Mouse (Mus musculus) embryonic facial prominence, embryonic 13.5 days (tissue): ENCODE data around the gene Foxn1. TPM values are rescaled to one million over a fixed set of nuclear protein-coding genes. Genes with fewer than 3 reads are reported as not detected.

Experiments
- ATAC-seq: fragments of 200-750 bp; cut with Nextera tagmentation; 2 replicates; pipeline ENCODE4 v1.8.0; 2017; ENCODE audit warnings: low read depth; ENCODE audit not compliant: insufficient number of reproducible peaks, insufficient read depth, low FRiP score, low TSS enrichment
- H3K27ac ChIP-seq: fragments of 300-500 bp; sonication (generic); 2 replicates; pipeline ENCODE4 v1.5.1; 2015; ENCODE audit warnings: moderate library complexity, mild to moderate bottlenecking, inconsistent platforms
- H3K27me3 ChIP-seq: fragments of 300-500 bp; sonication (generic); 2 replicates; pipeline ENCODE4 v1.6.1; 2015; ENCODE audit warnings: mild to moderate bottlenecking, inconsistent platforms
- H3K36me3 ChIP-seq: fragments of 300-500 bp; sonication (generic); 2 replicates; pipeline ENCODE4 v1.6.1; 2015; ENCODE audit warnings: mild to moderate bottlenecking, inconsistent platforms
- H3K4me1 ChIP-seq: fragments of 300-500 bp; sonication (generic); 2 replicates; pipeline ENCODE4 v1.6.1; 2015; ENCODE audit warnings: inconsistent platforms
- H3K4me2 ChIP-seq: fragments of 300-500 bp; sonication (generic); 2 replicates; pipeline ENCODE4 v1.6.1; 2015; ENCODE audit warnings: moderate library complexity, mild to moderate bottlenecking, inconsistent platforms
- H3K4me3 ChIP-seq: fragments of 300-500 bp; sonication (generic); 2 replicates; pipeline ENCODE4 v1.5.1; 2015; ENCODE audit warnings: mild to moderate bottlenecking, inconsistent platforms
- H3K9ac ChIP-seq: fragments of 300-500 bp; sonication (generic); 2 replicates; pipeline ENCODE4 v1.6.1; 2015; ENCODE audit warnings: mild to moderate bottlenecking, inconsistent platforms
- H3K9me3 ChIP-seq: fragments of 300-500 bp; sonication (generic); 2 replicates; pipeline ENCODE4 v1.6.1; 2016; ENCODE audit warnings: inconsistent platforms
- WGBS: fragments of 180-500 bp; shearing (Covaris S2); methylation state at CpG from one replicate; pipeline ENCODE4 v1.1.7; 2015; ENCODE audit warnings: mixed read lengths; 5-methylcytosine and 5-hydroxymethylcytosine counted together
- polyA plus RNA-seq: library from polyadenylated mRNA; unstranded; fragments of >200 nt; fragmentation: Nextera tagmentation; extraction: Ambion mirVana; gene quantifications from 2 replicates; pipeline ENCODE4 v1.2.1, GENCODE M21; 2015

The Foxn1 gene
- polyA plus RNA-seq, 1 experiment from 2014 or later, result 1.1 TPM

GRCm38 (mm10) chr11:78355471-78356238 lies 30.7 kb downstream of the Foxn1 start:
- Histone ChIP-seq H3K4me2 (no peak overlapping the region), H3K4me3 (no peak overlapping the region), H3K9ac (no peak overlapping the region), H3K27me3 (0 out of 2 replicates have a peak, but pooled peaks cover 3% of the 10 kb centered on the region), H3K9me3 (no peaks in the 10 kb centered on the region), H3K4me1 (0 out of 2 replicates have a peak, but pooled peaks cover 3% of the 10 kb centered on the region), H3K36me3 (no peaks in the 10 kb centered on the region), H3K27ac (no peak overlapping the region)
- 35% methylated on average over 4 of the region's 4 CpGs for WGBS
- no peak for ATAC-seq

- no peak overlapping the region for H3K4me3 ChIP-seq
- 0 out of 2 replicates have a peak, but pooled peaks cover 3% of the 10 kb centered on the region for H3K27me3 ChIP-seq
- H3K4me2 ChIP-seq, result no peak overlapping the region
- H3K27ac ChIP-seq, result no peak overlapping the region
- H3K4me1 ChIP-seq, result peaks cover 1% of the 10 kb centered on the region
- no peaks in the 10 kb centered on the region for H3K36me3 ChIP-seq
- ATAC-seq, result no peak
- H3K9me3 ChIP-seq, result no peaks in the 10 kb centered on the region
- H3K9ac ChIP-seq, result no peak overlapping the region
- 83% methylated on average over 6 of the region's 6 CpGs for WGBS
These were observed 31.5 kb downstream of the Foxn1 start for GRCm38 (mm10) chr11:78354905-78355304.

GRCm38 (mm10) chr11:78353081-78353480 lies 33.3 kb downstream of the Foxn1 start:
- Histone ChIP-seq H3K9me3 (no peaks in the 10 kb centered on the region), H3K27ac (no peak overlapping the region), H3K9ac (no peak overlapping the region), H3K27me3 (0 out of 2 replicates have a peak, but pooled peaks cover under 1% of the 10 kb centered on the region), H3K36me3 (peaks cover 16% of the 10 kb centered on the region), H3K4me3 (no peak overlapping the region), H3K4me2 (no peak overlapping the region), H3K4me1 (peaks cover 8% of the 10 kb centered on the region)
- 91% methylated on average over 1 of the region's 1 CpGs for WGBS
- ATAC-seq, result no peak

GRCm38 (mm10) chr11:78349441-78350358 lies 36.7 kb downstream of the Foxn1 start:
- no peak for ATAC-seq
- peaks cover 23% of the 10 kb centered on the region for H3K36me3 ChIP-seq
- peak overlapping the region; percentile 28; the same call in 1 of the 2 replicates for H3K27ac ChIP-seq
- H3K9me3 ChIP-seq, result no peaks in the 10 kb centered on the region
- no peaks in the 10 kb centered on the region for H3K27me3 ChIP-seq
- H3K9ac ChIP-seq, result 0 out of 2 replicates have a peak overlapping the region, but pooled peaks have one; percentile 28
- H3K4me3 ChIP-seq, result no peak overlapping the region
- no peak overlapping the region for H3K4me2 ChIP-seq
- peaks cover 34% of the 10 kb centered on the region for H3K4me1 ChIP-seq
- 63% methylated on average over 4 of the region's 4 CpGs for WGBS

GRCm38 (mm10) chr11:78348474-78348873 lies 37.9 kb downstream of the Foxn1 start:
- no peak for ATAC-seq
- H3K27ac ChIP-seq, result no peak overlapping the region
- H3K9ac ChIP-seq, result no peak overlapping the region
- peaks cover 42% of the 10 kb centered on the region for H3K4me1 ChIP-seq
- no peaks in the 10 kb centered on the region for H3K27me3 ChIP-seq
- peaks cover 23% of the 10 kb centered on the region for H3K36me3 ChIP-seq
- no peak overlapping the region for H3K4me3 ChIP-seq
- 51% methylated on average over 7 of the region's 7 CpGs for WGBS
- no peaks in the 10 kb centered on the region for H3K9me3 ChIP-seq
- H3K4me2 ChIP-seq, result no peak overlapping the region

GRCm38 (mm10) chr11:78347908-78348307 lies 38.5 kb downstream of the Foxn1 start:
- 80% methylated on average over 9 of the region's 9 CpGs for WGBS
- Histone ChIP-seq H3K9ac (no peak overlapping the region), H3K27me3 (no peaks in the 10 kb centered on the region), H3K4me2 (no peak overlapping the region), H3K4me1 (peaks cover 44% of the 10 kb centered on the region), H3K9me3 (no peaks in the 10 kb centered on the region), H3K27ac (no peak overlapping the region), H3K4me3 (no peak overlapping the region), H3K36me3 (peaks cover 23% of the 10 kb centered on the region)
- ATAC-seq, result no peak

GRCm38 (mm10) chr11:78347070-78347754 lies 39.1 kb downstream of the Foxn1 start:
- Histone ChIP-seq H3K27ac (no peak overlapping the region), H3K9me3 (no peaks in the 10 kb centered on the region), H3K27me3 (no peaks in the 10 kb centered on the region), H3K4me3 (no peak overlapping the region), H3K4me1 (peaks cover 48% of the 10 kb centered on the region), H3K9ac (no peak overlapping the region), H3K4me2 (no peak overlapping the region), H3K36me3 (peaks cover 23% of the 10 kb centered on the region)
- ATAC-seq, result no peak
- 90% methylated on average over 10 of the region's 10 CpGs for WGBS

- WGBS, result 70% methylated on average over 6 of the region's 6 CpGs
- Histone ChIP-seq H3K9me3 (no peaks in the 10 kb centered on the region), H3K9ac (0 out of 2 replicates have a peak overlapping the region, but pooled peaks have one; percentile 32), H3K4me3 (no peak overlapping the region), H3K27me3 (no peaks in the 10 kb centered on the region), H3K4me1 (peaks cover 48% of the 10 kb centered on the region), H3K27ac (no peak overlapping the region; the same call in 1 of the 2 replicates), H3K36me3 (peaks cover 26% of the 10 kb centered on the region), H3K4me2 (peak overlapping the region; percentile 5; the same call in 1 of the 2 replicates)
- no peak for ATAC-seq
These were observed 39.9 kb downstream of the Foxn1 start for GRCm38 (mm10) chr11:78346326-78347069.

GRCm38 (mm10) chr11:78345801-78346200 lies 40.6 kb downstream of the Foxn1 start:
- Histone ChIP-seq H3K9me3 (no peaks in the 10 kb centered on the region), H3K4me2 (peak overlapping the region; percentile 84), H3K9ac (peak overlapping the region; percentile 61; the same call in 1 of the 2 replicates), H3K27me3 (no peaks in the 10 kb centered on the region), H3K4me3 (no peak overlapping the region), H3K4me1 (peaks cover 48% of the 10 kb centered on the region), H3K27ac (no peak overlapping the region; the same call in 1 of the 2 replicates), H3K36me3 (peaks cover 33% of the 10 kb centered on the region)
- 75% methylated on average over 7 of the region's 7 CpGs for WGBS
- no peak for ATAC-seq

GRCm38 (mm10) chr11:78344890-78345715 lies 41.3 kb downstream of the Foxn1 start:
- Histone ChIP-seq H3K27ac (no peak overlapping the region; the same call in 1 of the 2 replicates), H3K4me1 (peaks cover 48% of the 10 kb centered on the region)
- WGBS, result 55% methylated on average over 8 of the region's 8 CpGs

More at GRCm38 (mm10) chr11:78344890-78345715, 41.3 kb downstream of the Foxn1 start:
- Histone ChIP-seq H3K4me3 (peak overlapping the region; percentile 79), H3K4me2 (peak overlapping the region; percentile 84), H3K9ac (peak overlapping the region; percentile 61), H3K9me3 (no peaks in the 10 kb centered on the region), H3K27me3 (no peaks in the 10 kb centered on the region), H3K36me3 (peaks cover 40% of the 10 kb centered on the region)
- no peak for ATAC-seq
